In the genomic region with DNA sequence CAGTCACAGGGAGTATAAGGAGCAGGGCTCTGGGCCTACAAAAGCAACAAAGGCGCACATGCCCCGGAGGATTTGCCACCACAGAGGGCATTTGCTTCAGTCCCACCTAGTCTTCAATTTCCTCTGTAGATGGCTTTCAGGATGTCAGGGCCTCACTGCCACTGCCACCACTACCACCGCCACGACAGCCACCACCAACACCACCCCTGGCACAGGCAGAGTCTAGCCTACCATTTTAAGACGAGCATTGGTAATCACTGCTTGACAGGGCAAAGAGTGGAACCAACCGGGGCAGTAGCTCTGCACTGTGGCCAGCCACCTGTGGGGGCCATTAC, we compare ENCODE assay signal across 22 mouse cellular contexts.
DNase-seq lines count a peak whose midpoint lies in the region; ATAC-seq and TF ChIP-seq lines count a peak whose summit lies in the region.
"Had no signal": no experiment of that assay in that cellular context is flagged by ENCODE, and none has a peak within 500 bp of the region (broad histone marks: within the 10 kb centered on the region; RNA-seq: fewer than 3 reads in every experiment).

No protein-coding gene starts in this region.

- H3K4me3 ChIP-seq in intestine, embryonic 15.5 days (replicated peaks) = no peak overlapping the region
- no peak overlapping the region for H3K4me3 ChIP-seq in intestine, postnatal 0 days (ENCODE audit: low read depth, low read length)
- no peak overlapping the region for H3K4me3 ChIP-seq in brown adipose tissue, adult 24 weeks (ENCODE audit: insufficient read depth, low read depth, low read length)
- H3K4me3 ChIP-seq in stomach, embryonic 15.5 days (replicated peaks) = no peak overlapping the region
- H3K4me3 ChIP-seq: embryonic facial prominence, embryonic 15.5 days; forebrain, embryonic 15.5 days; layer of hippocampus, adult 2 months; limb, embryonic 12.5 days; liver, embryonic 12.5 days; myocyte; neural tube, embryonic 13.5 days had no signal

- 0 out of 2 replicates have a peak overlapping the region, but pooled peaks have one; percentile 44 for H3K27ac ChIP-seq in intestine, embryonic 15.5 days
- H3K27ac ChIP-seq in intestine, postnatal 0 days (ENCODE audit: low read depth, low read length) = no peak overlapping the region
- peak overlapping the region; percentile 74 for H3K27ac ChIP-seq in brown adipose tissue, adult 24 weeks (replicated peaks; ENCODE audit: low read depth, low read length)
- H3K27ac ChIP-seq in stomach, embryonic 15.5 days = peak overlapping the region; percentile 35; the same call in 1 of the 2 replicates
- H3K27ac ChIP-seq: embryonic facial prominence, embryonic 15.5 days; forebrain, embryonic 15.5 days; layer of hippocampus, adult 2 months; limb, embryonic 12.5 days; liver, embryonic 12.5 days; neural tube, embryonic 13.5 days had no signal

- intact Hi-C loops in gastrocnemius, postnatal 36 days (cut with DNase I) = no loop called here

- peaks cover 39% of the 10 kb centered on the region for H3K4me1 ChIP-seq in intestine, embryonic 15.5 days (replicated peaks)
- peaks cover 8% of the 10 kb centered on the region; the same call in 1 of the 2 replicates for H3K4me1 ChIP-seq in intestine, postnatal 0 days (replicated peaks; ENCODE audit: control insufficient read depth, insufficient read depth, low read length)
- H3K4me1 ChIP-seq in brown adipose tissue, adult 24 weeks (ENCODE audit: control insufficient read depth, insufficient read depth, insufficient read length, low read length) = peaks cover 9% of the 10 kb centered on the region; the same call in 1 of the 2 replicates
- peaks cover 29% of the 10 kb centered on the region for H3K4me1 ChIP-seq in stomach, embryonic 15.5 days
- H3K4me1 ChIP-seq: forebrain, embryonic 15.5 days had no signal

- no peak for TF ChIP-seq CTCF in intestine, postnatal 0 days (IDR thresholded peaks at IDR 0.05; ENCODE audit: low read depth)

- WGBS in intestine, embryonic 15.5 days = 76% methylated on average over 6 of the region's 6 CpGs
- WGBS in intestine, postnatal 0 days = 79% methylated on average over 6 of the region's 6 CpGs
- WGBS in stomach, embryonic 15.5 days = 75% methylated on average over 6 of the region's 6 CpGs

- H3K4me2 ChIP-seq in intestine, embryonic 15.5 days (replicated peaks) = no peak overlapping the region
- no peak overlapping the region for H3K4me2 ChIP-seq in intestine, postnatal 0 days (replicated peaks; ENCODE audit: low read depth)
- H3K4me2 ChIP-seq in stomach, embryonic 15.5 days = no peak overlapping the region
- H3K4me2 ChIP-seq: embryonic facial prominence, embryonic 15.5 days; forebrain, embryonic 15.5 days; limb, embryonic 12.5 days; liver, embryonic 12.5 days; neural tube, embryonic 13.5 days had no signal

- H3K27me3 ChIP-seq in intestine, embryonic 15.5 days (replicated peaks) = no peaks in the 10 kb centered on the region
- H3K27me3 ChIP-seq in intestine, postnatal 0 days (replicated peaks; ENCODE audit: control insufficient read depth, insufficient read depth, low read length) = no peaks in the 10 kb centered on the region
- H3K27me3 ChIP-seq in stomach, embryonic 15.5 days (replicated peaks) = no peaks in the 10 kb centered on the region
- H3K27me3 ChIP-seq: embryonic facial prominence, embryonic 15.5 days; forebrain, embryonic 15.5 days; liver, embryonic 12.5 days had no signal

- H3K9me3 ChIP-seq in intestine, embryonic 15.5 days = no peaks in the 10 kb centered on the region
- no peaks in the 10 kb centered on the region for H3K9me3 ChIP-seq in intestine, postnatal 0 days (ENCODE audit: control insufficient read depth)
- H3K9me3 ChIP-seq in stomach, embryonic 15.5 days = no peaks in the 10 kb centered on the region
- H3K9me3 ChIP-seq: embryonic facial prominence, embryonic 15.5 days; forebrain, embryonic 15.5 days; limb, embryonic 12.5 days; liver, embryonic 12.5 days; neural tube, embryonic 13.5 days had no signal

- no peak overlapping the region for H3K9ac ChIP-seq in intestine, embryonic 15.5 days
- H3K9ac ChIP-seq in intestine, postnatal 0 days (ENCODE audit: low read depth, low read length) = no peak overlapping the region
- no peak overlapping the region for H3K9ac ChIP-seq in stomach, embryonic 15.5 days
- H3K9ac ChIP-seq: embryonic facial prominence, embryonic 15.5 days; forebrain, embryonic 15.5 days; limb, embryonic 12.5 days; liver, embryonic 12.5 days; neural tube, embryonic 13.5 days had no signal

- no peaks in the 10 kb centered on the region for H3K36me3 ChIP-seq in intestine, embryonic 15.5 days
- no peaks in the 10 kb centered on the region for H3K36me3 ChIP-seq in intestine, postnatal 0 days (ENCODE audit: control insufficient read depth, insufficient read depth)
- no peaks in the 10 kb centered on the region for H3K36me3 ChIP-seq in stomach, embryonic 15.5 days
- H3K36me3 ChIP-seq: embryonic facial prominence, embryonic 15.5 days; forebrain, embryonic 15.5 days; limb, embryonic 12.5 days; liver, embryonic 12.5 days; neural tube, embryonic 13.5 days had no signal

- DNase-seq in adrenal gland, postnatal 10 days = peak; percentile 23
- DNase-seq in adrenal gland, postnatal 36 days = no peak
- no peak for DNase-seq in layer of hippocampus, adult 9-11 months
- no peak for DNase-seq in gastrocnemius, postnatal 36 days
- DNase-seq: cerebellum, adult 8-10 months; cerebellum, postnatal 36 days; layer of hippocampus, postnatal 36 days; lung, adult 18-20 months; lung, postnatal 10 days; retina, postnatal 1 day had no signal

- ATAC-seq in intestine, embryonic 15.5 days = no peak
- no peak for ATAC-seq in intestine, postnatal 0 days
- ATAC-seq in stomach, embryonic 15.5 days (ENCODE audit: insufficient read depth, low FRiP score, low read depth) = no peak
- ATAC-seq: forebrain, embryonic 15.5 days; midbrain, embryonic 16.5 days had no signal
